Mouse (Mus musculus) large intestine, adult 2 months (tissue): ENCODE data around the gene Tns4. TPM values are rescaled to one million over a fixed set of nuclear protein-coding genes. Genes with fewer than 3 reads are reported as not detected.

Experiments
- DNase-seq: peaks from one replicate; pipeline ENCODE4 v3.0.0-alpha.2; 2012; ENCODE audit warnings: low read depth, low spot score
- WGBS: fragments of 180-500 bp; shearing (Covaris S2); methylation state at CpG from one replicate; pipeline ENCODE4 v1.1.7; 2018; 5-methylcytosine and 5-hydroxymethylcytosine counted together
- polyA plus RNA-seq: library from polyadenylated mRNA; depleted of rRNA; stranded (reverse); fragments of >200 nt; gene quantifications from 2 replicates; pipeline ENCODE4 v1.2.3, GENCODE M21; 2012

The Tns4 gene
- polyA plus RNA-seq, 1 experiment: 30.1 TPM

GRCm38 (mm10) chr11:99120524-99121217 lies 31.6 kb upstream of the Tns4 start:
- DNase-seq: no peak
- 75% methylated on average over 20 of the region's 20 CpGs for WGBS

DNA sequence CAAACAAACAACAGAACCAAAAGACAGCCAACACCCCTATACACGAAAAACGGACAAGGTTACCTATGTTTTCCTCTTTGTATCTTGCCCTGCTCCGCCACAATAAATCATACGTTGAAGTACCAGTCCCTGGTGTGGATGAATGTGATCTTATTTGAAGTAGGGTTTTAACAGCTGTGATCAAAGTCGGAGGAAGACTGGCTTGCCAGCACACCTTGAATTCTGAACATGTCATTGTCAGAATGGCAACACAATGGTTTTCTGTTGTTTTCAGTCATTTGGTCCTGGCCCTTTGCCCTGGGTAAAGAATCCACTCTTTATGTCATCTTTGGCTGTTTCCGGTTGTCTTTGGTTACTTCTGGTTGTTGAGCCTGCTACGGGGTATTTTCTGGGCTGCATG lies 29.9 kb upstream of the Tns4 start:
- 38% methylated on average over 7 of the region's 7 CpGs for WGBS
- DNase-seq: no peak

GRCm38 (mm10) chr11:99118420-99118819 lies 29.3 kb upstream of the Tns4 start:
- no peak for DNase-seq
- WGBS: 98% methylated on average over 1 of the region's 1 CpGs

GRCm38 (mm10) chr11:99117907-99118306 lies 28.8 kb upstream of the Tns4 start:
- WGBS: 81% methylated on average over 7 of the region's 7 CpGs
- no peak for DNase-seq

DNA sequence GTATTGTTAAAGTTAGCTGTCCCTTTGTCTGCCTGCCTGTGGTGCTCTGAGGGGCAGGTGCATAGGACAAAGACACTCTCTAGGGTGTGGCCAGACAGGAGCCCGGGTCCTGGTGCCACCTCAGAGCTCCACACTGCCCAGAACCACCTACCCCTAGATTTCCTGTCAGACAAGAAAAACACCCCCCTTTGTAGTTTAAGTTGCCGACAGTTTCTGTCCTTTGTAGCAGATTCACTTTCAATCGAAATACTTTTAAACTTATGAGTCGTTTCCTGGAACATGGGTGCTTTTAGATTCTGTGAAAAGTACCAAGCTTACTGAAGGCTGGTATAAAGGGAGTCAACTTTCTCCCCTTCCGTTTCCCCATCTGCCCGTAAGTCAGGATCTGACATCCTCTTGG lies 26.8 kb upstream of the Tns4 start:
- DNase-seq: no peak
- 29% methylated on average over 6 of the region's 6 CpGs for WGBS

DNA sequence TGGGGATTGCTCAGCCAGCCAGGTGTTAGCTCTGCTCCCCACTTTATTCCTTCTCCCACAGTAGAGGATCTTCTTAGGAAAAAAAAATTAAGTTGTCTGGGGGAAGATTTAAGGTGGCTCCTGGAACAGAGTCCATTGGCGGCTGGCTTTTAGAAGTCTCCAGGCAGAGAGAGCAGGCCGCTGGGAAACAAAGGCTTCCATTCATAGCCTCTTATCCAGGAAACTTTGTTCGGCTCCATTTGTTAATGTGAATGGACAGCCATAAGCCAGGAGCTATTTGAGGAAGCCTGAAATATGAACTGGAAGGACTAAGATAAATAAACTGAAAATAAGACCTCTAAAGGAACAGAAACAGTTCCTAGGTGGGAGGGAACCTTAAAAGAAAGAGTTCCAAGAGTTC lies 24.0 kb upstream of the Tns4 start:
- no peak for DNase-seq
- WGBS: 13% methylated on average over 3 of the region's 3 CpGs

DNA sequence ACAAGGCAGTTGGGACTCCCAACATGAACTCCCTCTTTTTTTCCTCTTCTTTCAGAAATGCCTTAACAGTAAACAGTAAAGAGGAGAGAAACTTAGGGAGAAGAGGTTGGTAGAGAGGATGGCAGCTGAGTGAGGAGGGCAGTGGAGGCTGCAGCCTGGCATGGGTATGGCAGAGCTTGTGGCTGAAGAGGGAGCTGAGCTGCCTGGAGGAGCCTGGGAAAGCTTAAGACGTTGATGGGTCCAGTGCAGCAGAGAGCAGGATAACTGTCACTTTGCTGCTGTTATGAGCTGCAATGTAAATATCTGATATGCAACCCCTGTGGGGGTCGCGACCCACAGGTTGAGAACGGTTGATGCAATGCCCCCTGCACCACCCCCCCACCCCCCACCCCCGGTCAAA lies 23.6 kb upstream of the Tns4 start:
- 16% methylated on average over 5 of the region's 5 CpGs for WGBS
- DNase-seq: no peak

- WGBS: 53% methylated on average over 7 of the region's 7 CpGs
- no peak for DNase-seq
Observed at GRCm38 (mm10) chr11:99111631-99112030, 22.5 kb upstream of the Tns4 start.

DNA sequence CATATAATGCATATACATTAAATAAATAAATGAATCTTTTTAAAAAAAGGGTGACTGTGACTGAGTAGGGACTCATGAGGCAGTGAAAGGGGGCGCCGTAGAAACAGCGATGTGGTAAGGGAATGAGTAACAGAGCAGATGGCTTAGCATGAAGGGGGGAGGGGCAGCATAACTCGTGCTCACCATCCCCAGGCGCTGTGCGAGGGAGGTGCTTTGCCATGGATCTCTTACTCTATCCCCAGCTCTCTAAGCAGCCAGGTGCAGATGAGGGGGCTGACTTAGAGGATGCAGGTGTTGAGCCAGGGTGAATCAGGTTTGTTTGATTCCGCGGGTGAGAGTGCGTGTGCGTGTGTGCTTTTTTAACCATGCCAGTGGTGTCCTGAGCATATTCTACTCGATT lies 22.0 kb upstream of the Tns4 start:
- 28% methylated on average over 11 of the region's 11 CpGs for WGBS
- no peak for DNase-seq

DNA sequence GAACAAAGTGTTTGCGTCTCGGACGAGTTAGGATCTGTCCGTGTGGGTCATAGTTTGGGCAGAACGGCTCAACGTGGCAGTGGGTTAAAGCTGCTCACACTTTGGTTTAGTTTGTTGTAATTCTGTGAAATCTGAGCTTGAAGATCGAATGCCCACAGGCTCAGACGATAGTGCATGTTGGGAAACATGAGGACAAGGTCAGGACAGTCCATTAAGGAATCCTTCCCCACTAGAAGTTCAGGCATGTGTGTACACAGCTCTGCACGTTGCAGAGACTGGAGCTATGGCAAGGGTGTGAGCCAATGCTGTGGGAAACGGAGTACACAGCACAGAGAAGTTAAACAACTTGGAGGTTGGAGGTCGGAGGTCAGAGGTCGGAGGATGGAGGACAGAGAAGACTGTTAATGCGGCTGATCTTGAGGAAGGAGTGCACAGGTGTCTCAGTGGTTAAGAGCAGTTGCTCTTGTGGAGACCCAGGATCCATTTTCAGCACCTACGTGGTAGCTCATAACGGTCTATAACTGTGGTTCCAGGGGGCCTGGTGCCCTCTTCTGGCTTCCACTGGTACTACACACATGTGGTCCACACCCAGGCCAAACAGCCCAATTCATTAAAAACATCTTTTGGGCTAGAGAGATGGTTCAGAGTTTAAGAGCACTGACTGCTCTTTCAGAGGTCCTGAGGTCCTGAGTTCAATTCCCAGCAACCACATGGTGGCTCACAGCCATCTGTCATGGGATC lies 21.4 kb upstream of the Tns4 start:
- WGBS: 49% methylated on average over 15 of the region's 15 CpGs
- DNase-seq: no peak

DNA sequence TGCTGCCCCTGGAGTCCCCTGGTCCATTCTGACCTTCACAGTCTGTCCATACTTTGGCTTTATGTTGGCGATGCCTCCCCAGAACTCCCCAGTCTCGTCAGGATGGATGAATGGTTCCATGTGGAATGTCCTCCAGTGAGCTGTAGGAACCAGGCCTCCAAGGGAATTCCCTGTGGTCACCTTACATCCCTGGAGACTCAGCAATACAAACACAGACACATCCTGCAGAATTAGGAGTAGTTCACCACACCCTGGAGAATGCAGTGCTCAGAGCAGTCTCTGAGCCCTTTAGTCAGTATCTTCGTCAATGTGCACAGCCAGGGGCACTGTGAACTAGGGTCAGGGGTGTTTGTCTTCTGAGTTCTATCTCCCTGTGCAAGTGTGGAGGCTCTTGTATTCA lies 19.2 kb upstream of the Tns4 start:
- 79% methylated on average over 3 of the region's 3 CpGs for WGBS
- DNase-seq: no peak

- WGBS: 25% methylated on average over 12 of the region's 12 CpGs
- DNase-seq: peak; percentile 94
Observed at GRCm38 (mm10) chr11:99105981-99106726, 17.0 kb upstream of the Tns4 start.

DNA sequence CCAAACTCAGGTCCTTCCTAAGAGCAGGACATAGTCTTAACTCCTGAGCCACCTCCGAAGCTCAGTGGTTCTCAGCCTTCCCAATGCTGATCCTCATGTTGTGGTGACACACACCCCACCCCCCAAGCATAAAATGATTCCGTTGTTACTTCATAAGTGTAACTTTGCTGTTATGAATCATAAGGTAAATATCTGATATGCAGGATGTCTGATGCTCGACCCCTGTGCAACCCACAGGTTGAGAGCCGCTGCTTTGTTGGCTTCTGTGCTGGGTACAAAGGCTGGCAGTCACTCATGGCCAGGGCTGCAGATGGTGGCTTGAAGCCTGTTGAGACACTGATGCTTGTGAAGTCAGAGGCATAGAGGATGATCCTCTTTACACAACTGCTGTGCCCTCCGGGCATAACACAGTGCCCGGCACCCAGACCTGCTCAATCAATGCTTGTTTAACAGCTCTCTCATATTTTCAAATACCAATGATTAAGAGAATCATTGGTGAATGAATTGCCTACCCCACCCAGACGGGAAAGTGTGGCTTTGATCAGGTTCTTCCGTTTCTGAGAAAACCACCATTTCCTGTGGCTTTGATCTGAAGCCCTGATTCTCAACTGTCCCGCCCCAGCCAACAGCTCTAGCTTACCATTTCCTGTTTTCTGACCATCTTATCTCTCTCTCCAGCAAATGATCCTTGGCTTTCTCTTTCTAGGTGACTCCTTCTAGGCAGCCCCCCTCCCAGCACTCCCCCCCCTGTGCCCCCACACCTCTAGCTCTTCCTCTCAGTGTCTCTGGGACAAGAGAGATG lies 15.7 kb upstream of the Tns4 start:
- no peak for DNase-seq
- WGBS: 29% methylated on average over 9 of the region's 9 CpGs

DNA sequence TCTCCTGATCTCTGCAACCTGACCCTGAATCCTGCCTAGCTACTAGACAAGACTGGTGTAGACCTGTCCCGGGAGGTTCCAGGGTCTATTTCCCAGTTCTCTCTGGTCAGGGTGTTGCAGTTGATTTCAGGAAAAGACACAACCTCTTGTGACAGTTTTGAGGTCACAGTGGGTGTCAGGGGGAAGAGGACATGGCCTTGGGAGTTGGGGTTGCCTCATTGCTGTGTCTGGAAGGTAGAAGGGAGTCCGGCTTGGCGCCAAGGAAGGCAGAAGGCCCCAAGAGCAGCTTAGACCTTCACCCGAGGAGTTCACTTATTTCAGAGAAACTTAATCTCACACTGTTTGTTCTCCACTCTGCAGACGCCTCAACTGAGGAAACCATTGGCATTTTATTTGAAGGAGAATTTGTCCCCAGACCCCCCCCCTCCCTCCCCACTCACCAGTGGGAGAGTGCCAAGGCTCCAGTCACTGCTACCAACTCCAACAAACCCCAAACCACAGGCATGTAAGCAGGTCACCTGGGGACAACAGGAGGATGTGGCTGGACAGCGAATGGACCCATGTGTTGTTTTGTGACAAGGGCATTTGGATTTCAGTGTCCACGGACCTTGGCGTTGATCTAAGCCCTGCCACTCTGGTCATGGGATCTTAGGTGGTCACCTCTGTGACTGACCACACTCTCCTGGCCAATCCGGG lies 13.6 kb upstream of the Tns4 start:
- DNase-seq: no peak
- WGBS: 87% methylated on average over 9 of the region's 9 CpGs

GRCm38 (mm10) chr11:99101693-99102092 lies 12.6 kb upstream of the Tns4 start:
- no peak for DNase-seq
- 70% methylated on average over 8 of the region's 8 CpGs for WGBS

- DNase-seq: no peak
- 78% methylated on average over 5 of the region's 5 CpGs for WGBS
Observed at GRCm38 (mm10) chr11:99100215-99100614, 11.1 kb upstream of the Tns4 start.

- DNase-seq: no peak
Observed at GRCm38 (mm10) chr11:99099516-99099915, 10.4 kb upstream of the Tns4 start.

DNA sequence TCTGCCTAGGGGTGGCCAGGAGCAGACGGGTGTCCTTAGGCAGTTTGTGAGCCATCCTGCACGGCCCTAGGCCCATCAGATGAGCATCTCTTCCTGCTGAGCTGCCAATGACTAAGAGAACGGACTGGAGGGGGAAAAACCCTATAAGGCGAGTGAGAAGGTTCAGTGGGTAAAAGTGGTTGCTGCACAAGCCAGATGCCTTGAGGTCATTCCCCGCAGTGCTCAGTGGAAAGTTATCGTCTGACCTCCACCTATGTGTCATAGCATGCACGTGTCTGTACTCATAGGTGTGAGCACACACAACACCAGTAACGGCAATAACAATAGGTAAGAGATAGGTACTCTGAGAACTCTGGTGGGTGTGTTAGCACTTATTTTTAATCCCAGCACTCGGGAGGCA lies 9.8 kb upstream of the Tns4 start:
- DNase-seq: no peak
- 89% methylated on average over 9 of the region's 9 CpGs for WGBS

More at GRCm38 (mm10) chr11:99099516-99099915, 10.4 kb upstream of the Tns4 start:
- 69% methylated on average over 7 of the region's 7 CpGs for WGBS

DNA sequence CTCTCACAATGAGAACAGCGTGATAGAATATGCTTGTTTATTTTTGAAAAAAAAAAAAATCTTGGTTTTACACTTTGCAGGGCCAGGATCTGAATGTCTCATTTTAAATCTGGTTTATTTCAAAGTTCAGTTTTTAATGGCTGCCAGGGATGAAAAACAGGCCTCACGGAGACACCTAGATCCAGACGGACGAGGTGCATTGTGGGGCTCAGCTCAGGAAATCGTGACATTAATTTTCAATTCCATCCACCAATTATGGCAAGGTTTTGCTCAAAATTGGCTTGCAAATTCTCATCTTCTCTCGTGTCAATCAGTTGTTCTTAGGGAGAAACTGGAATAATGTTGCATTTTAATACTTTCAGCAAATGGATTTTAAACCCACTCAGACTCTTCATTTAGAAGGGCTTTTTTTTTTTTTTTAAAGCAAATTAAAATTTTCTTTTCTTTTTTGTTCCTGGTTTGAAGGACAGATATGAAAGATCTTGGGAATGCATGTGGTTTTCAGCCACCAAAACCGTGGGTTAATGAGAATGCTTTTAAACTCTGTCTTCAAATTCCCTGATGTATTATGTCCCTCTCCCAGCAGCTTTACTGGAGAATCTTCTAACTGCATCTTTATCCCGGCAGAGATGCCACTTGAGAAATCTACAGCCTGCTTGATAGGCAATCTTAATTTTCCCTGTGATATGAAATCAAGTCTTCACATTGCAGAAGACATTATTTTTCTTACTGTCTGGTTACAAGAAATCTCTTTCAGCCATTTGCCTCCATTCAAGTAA lies 8.1 kb upstream of the Tns4 start:
- no peak for DNase-seq
- 69% methylated on average over 8 of the region's 8 CpGs for WGBS
